Mouse (Mus musculus) kidney, embryonic 15.5 days (tissue): Measurements from ENCODE around the gene Stap2. TPM values are rescaled to one million over a fixed set of nuclear protein-coding genes. Genes with fewer than 3 reads are reported as not detected.

Source experiments
- ATAC-seq: fragments of 200-750 bp; cut with Nextera tagmentation; replicated peaks from 2 replicates; pipeline ENCODE4 v1.8.0; 2017; ENCODE audit warnings: moderate TSS enrichment; ENCODE audit not compliant: low FRiP score
- H3K27ac ChIP-seq: fragments of 300-500 bp; sonication (generic); 2 replicates; pipeline ENCODE4 v1.5.1; 2015; ENCODE audit warnings: mild to moderate bottlenecking, inconsistent platforms
- H3K27me3 ChIP-seq: fragments of 300-500 bp; sonication (generic); 2 replicates; pipeline ENCODE4 v1.6.1; 2015; ENCODE audit warnings: inconsistent platforms
- H3K36me3 ChIP-seq: fragments of 300-500 bp; sonication (generic); 2 replicates; pipeline ENCODE4 v1.6.1; 2015; ENCODE audit warnings: inconsistent platforms
- H3K4me1 ChIP-seq: fragments of 300-500 bp; sonication (generic); 2 replicates; pipeline ENCODE4 v1.6.1; 2015; ENCODE audit warnings: inconsistent platforms
- H3K4me2 ChIP-seq: fragments of 300-500 bp; sonication (generic); 2 replicates; pipeline ENCODE4 v1.6.1; 2015; ENCODE audit warnings: moderate library complexity, mild to moderate bottlenecking, inconsistent platforms
- H3K4me3 ChIP-seq: fragments of 300-500 bp; sonication (generic); replicated peaks from 2 replicates; pipeline ENCODE4 v1.5.1; 2015; ENCODE audit warnings: mild to moderate bottlenecking, inconsistent platforms
- H3K9ac ChIP-seq: fragments of 300-500 bp; sonication (generic); 2 replicates; pipeline ENCODE4 v1.6.1; 2015; ENCODE audit warnings: mild to moderate bottlenecking, inconsistent platforms
- H3K9me3 ChIP-seq: fragments of 300-500 bp; sonication (generic); replicated peaks from 2 replicates; pipeline ENCODE4 v1.6.1; 2016; ENCODE audit warnings: inconsistent platforms
- WGBS: fragments of 180-500 bp; shearing (Covaris S2); methylation state at CpG from one replicate; pipeline ENCODE4 v1.1.7; 2015; ENCODE audit warnings: mixed read lengths; 5-methylcytosine and 5-hydroxymethylcytosine counted together
- polyA plus RNA-seq: library from polyadenylated mRNA; unstranded; fragments of >200 nt; fragmentation: Nextera tagmentation; extraction: Ambion mirVana; gene quantifications from 2 replicates; pipeline ENCODE4 v1.2.1, GENCODE M21; 2015

The Stap2 gene
- polyA plus RNA-seq, 1 experiment from 2014 or later = 15.5 TPM

DNA sequence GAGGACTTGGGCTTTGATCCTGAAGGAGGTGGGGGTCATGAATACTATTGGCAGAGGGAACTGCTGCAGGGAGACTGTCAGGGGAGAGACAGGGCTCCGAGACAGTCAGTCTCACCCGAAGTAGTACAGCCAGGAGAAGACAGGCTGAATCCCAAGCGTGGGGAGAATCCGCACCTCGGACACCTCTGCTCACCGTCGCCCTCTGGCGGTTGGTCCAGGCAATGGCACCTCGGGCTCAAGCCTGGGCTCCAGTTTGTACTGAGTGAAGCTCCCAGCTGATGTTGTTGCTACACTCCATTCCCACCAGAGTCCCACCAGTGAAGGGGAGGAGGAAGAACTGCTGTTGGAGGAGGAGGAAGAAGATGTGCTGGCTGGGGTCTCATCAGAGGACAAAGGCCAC is 5.3 kb upstream of the Stap2 start:
- 8% methylated on average over 9 of the region's 9 CpGs for WGBS
- H3K4me3 ChIP-seq = peak overlapping the region; percentile 94
- 0 out of 2 replicates have a peak overlapping the region, but pooled peaks have one; percentile 10 for H3K27ac ChIP-seq
- no peaks in the 10 kb centered on the region for H3K9me3 ChIP-seq
- H3K4me1 ChIP-seq = peaks cover 34% of the 10 kb centered on the region
- H3K9ac ChIP-seq = 0 out of 2 replicates have a peak overlapping the region, but pooled peaks have one; percentile 92
- no peak for ATAC-seq
- H3K36me3 ChIP-seq = peaks cover 43% of the 10 kb centered on the region
- peak overlapping the region; percentile 97 for H3K4me2 ChIP-seq
- no peaks in the 10 kb centered on the region for H3K27me3 ChIP-seq

DNA sequence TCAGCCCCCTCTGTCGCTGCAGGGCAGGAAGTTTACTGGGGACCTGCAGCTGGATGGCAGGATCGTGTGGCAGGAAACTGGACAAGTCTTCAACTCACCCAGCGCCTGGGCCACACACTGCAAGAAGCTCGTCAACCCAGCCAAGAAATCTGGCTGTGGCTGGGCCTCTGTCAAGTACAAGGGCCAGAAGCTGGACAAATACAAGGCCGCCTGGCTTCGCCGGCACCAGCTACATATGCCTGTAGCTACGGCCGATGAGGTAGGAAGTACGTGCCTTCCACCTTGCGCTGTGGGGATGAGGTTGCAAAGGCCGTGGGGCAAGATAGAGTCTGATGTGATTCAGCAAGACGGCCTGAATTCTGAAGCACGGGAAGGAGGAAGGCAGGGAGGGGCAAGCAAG is 4.9 kb upstream of the Stap2 start:
- no peak for ATAC-seq
- Histone ChIP-seq H3K4me3 (peak overlapping the region; percentile 94), H3K9me3 (no peaks in the 10 kb centered on the region), H3K4me1 (peaks cover 37% of the 10 kb centered on the region), H3K27me3 (no peaks in the 10 kb centered on the region), H3K4me2 (peak overlapping the region; percentile 97), H3K36me3 (peaks cover 39% of the 10 kb centered on the region), H3K27ac (0 out of 2 replicates have a peak overlapping the region, but pooled peaks have one; percentile 10), H3K9ac (peak overlapping the region; percentile 92)
- WGBS = 65% methylated on average over 14 of the region's 14 CpGs

DNA sequence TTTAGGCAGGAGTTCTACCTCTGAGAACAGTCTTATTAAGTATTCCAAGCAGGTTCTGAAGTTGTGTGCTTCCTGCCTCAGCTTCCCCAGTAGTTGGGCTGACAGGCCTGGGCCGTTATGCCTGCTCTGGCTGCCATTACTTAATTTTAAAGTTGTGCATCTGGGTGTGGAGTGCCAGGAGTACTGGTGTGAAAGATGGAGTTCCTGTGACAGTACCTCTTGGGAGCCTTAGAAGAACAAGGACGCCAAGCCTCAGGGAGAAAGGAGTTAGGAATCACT is 4.5 kb upstream of the Stap2 start:
- Histone ChIP-seq H3K36me3 (peaks cover 35% of the 10 kb centered on the region), H3K9me3 (no peaks in the 10 kb centered on the region), H3K27me3 (no peaks in the 10 kb centered on the region), H3K4me2 (peak overlapping the region; percentile 97), H3K4me3 (peak overlapping the region; percentile 94), H3K4me1 (peaks cover 37% of the 10 kb centered on the region), H3K9ac (peak overlapping the region; percentile 92), H3K27ac (peak overlapping the region; percentile 97; the same call in 1 of the 2 replicates)
- WGBS = 39% methylated on average over 2 of the region's 2 CpGs
- ATAC-seq = no peak

DNA sequence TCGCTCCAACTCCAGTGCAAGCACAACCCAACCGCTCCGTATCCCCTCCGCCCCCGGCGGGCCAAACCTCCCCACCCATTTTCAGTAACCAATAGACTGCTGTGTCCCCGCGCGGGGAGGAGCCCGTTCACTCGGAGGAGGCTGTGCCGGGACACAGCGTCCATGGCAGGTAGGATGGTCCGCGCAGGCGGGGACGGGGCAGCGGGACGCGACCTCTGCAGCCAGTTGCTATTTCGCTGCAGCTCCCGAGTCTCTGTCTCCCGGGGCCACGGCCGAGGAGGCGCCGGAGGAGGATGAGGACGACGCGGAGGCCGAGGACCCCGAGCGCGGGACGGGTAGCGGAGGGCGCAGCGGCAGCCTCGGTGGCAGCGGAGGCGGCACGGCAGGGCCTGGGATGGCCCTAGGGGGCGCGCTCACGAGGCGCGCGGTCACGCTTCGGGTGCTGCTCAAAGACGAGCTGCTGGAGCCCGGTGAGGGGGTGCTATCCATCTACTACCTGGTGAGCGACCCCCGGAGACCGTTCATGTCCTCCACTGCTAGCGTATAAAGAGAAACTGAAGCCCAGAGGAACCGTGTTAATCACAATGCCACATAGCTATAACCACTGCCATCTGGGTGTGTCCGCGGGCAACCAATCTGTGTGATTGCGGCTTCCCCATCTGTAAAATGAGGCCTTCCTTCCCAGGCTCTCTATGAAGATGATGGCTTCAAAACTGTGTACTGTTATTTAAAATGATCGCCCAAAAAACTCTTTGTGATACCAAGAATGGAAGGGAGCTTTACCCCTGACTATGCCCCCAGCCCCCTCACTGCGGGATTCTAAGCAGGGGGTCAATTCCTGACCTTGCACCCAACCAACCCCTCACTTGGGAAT is 3.9 kb upstream of the Stap2 start:
- peak overlapping the region; percentile 97 for H3K4me2 ChIP-seq
- no peaks in the 10 kb centered on the region for H3K9me3 ChIP-seq
- peak overlapping the region; percentile 97 for H3K27ac ChIP-seq
- H3K36me3 ChIP-seq = peaks cover 31% of the 10 kb centered on the region
- peaks cover 37% of the 10 kb centered on the region for H3K4me1 ChIP-seq
- H3K9ac ChIP-seq = peak overlapping the region; percentile 92
- H3K4me3 ChIP-seq = peak overlapping the region; percentile 94
- WGBS = under 1% methylated on average over 61 of the region's 62 CpGs
- peak; percentile 93 for ATAC-seq
- no peaks in the 10 kb centered on the region for H3K27me3 ChIP-seq

DNA sequence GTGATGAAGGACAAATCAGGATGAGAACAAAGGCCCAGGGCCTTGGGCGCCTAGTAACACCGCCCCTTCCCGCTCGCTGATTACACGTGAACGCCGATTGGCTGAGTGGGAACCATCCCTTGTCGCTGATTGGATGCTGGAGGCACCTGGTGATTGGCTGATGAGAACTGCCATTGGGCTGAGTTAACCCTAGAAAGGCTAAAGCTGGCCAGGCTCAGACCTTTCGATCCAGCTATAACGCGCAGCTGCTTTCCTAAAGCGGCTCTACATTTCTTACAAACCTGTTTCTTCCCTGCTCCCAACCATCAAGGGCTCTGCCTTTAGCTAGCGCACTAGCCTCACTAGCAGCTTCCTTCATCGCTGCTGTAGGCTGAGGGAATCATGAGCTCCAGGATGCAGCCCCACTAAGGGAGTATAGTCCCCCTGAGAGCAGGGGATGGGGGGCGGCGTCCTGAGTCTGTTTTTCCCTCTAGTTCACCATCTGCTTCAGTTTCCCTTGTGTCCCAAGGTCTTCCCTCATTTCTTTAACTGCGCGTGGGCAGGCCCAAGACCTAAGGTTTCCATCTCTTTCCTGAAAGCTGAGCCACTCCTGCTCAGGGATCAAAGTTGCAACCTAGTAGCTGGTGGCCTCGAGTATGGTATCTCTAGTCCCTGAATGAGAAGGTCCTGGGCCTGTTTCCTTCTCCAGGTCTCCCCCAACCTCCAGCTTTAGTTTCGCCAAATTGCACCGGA is 3.1 kb upstream of the Stap2 start:
- Histone ChIP-seq H3K9ac (peak overlapping the region; percentile 92), H3K27me3 (no peaks in the 10 kb centered on the region), H3K36me3 (peaks cover 23% of the 10 kb centered on the region), H3K27ac (peak overlapping the region; percentile 97), H3K4me1 (peaks cover 37% of the 10 kb centered on the region), H3K4me2 (peak overlapping the region; percentile 97), H3K4me3 (peak overlapping the region; percentile 94), H3K9me3 (no peaks in the 10 kb centered on the region)
- under 1% methylated on average over 21 of the region's 21 CpGs for WGBS
- ATAC-seq = peak; percentile 93

DNA sequence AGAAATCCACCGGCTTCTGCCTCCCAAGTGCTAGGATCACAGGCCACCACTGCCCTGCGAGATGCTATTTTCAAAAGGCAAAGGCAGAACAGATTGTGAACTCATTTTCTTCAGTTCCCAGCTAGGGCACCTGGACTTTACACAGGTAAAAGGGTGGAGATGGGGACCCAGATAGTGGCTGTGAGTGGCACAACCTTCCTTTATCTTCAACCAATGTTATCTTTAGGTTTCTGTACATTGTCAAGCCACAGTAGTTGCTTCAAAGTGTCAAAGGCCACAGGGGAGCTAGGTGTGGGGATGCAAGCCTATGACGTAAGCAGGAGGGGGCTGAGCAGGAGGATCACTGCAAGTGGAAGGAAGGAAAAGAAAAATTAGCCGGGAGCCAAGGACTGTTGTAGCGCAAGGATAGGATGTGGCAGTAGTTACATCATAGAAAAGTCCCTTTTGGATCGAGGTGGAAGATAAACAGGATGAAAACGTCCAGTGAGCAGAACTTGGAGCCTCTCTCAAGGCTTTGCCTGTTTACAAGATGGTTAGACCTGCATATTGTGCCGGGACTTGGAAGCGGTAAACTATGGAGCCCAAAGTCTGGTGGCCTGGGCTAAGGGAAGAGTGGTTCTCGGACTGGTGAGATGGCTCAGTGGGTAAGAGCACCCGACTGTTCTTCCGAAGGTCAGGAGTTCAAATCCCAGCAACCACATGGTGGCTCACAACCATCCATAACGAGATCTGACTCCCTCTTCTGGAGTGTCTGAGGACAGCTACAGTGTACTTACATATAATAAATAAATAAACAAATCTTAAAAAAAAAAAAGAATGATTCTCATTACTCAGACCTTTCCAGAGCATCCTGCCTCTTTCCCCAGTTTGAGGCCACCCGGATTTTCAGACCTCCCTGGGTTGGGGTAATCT is 2.3 kb upstream of the Stap2 start:
- peak overlapping the region; percentile 97 for H3K27ac ChIP-seq
- 26% methylated on average over 14 of the region's 14 CpGs for WGBS
- no peaks in the 10 kb centered on the region for H3K9me3 ChIP-seq
- H3K36me3 ChIP-seq = peaks cover 16% of the 10 kb centered on the region
- ATAC-seq = peak; percentile 5; the same call in 1 of the 2 replicates
- H3K4me2 ChIP-seq = peak overlapping the region; percentile 97
- H3K4me3 ChIP-seq = peak overlapping the region; percentile 94
- H3K4me1 ChIP-seq = peaks cover 37% of the 10 kb centered on the region
- 0 out of 2 replicates have a peak overlapping the region, but pooled peaks have one; percentile 29 for H3K9ac ChIP-seq
- H3K27me3 ChIP-seq = no peaks in the 10 kb centered on the region

DNA sequence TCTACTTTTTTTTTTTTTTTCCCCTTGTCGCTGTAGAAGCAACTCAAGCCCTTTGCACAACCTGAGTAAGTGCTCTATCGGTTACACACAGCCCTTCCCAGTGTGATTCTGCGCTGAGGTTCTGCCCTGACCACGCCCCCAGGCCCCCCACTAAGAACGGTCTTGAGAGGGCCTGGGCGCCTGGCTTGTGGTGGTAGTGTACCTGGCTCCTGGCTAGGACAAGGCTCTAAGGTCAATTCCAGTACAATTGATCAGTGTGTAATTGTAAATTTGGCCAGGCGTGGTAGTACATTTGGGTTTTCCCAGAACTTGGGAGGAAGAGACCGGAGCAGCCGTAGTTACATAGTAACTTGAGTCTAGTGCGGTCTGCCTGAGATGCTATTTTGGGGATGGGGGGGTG is 1.6 kb upstream of the Stap2 start:
- Histone ChIP-seq H3K36me3 (peaks cover 9% of the 10 kb centered on the region), H3K27me3 (no peaks in the 10 kb centered on the region), H3K27ac (peak overlapping the region; percentile 97), H3K4me2 (peak overlapping the region; percentile 31), H3K9me3 (no peaks in the 10 kb centered on the region), H3K4me1 (peaks cover 37% of the 10 kb centered on the region), H3K9ac (no peak overlapping the region), H3K4me3 (no peak overlapping the region)
- ATAC-seq = no peak
- WGBS = 45% methylated on average over 10 of the region's 10 CpGs

DNA sequence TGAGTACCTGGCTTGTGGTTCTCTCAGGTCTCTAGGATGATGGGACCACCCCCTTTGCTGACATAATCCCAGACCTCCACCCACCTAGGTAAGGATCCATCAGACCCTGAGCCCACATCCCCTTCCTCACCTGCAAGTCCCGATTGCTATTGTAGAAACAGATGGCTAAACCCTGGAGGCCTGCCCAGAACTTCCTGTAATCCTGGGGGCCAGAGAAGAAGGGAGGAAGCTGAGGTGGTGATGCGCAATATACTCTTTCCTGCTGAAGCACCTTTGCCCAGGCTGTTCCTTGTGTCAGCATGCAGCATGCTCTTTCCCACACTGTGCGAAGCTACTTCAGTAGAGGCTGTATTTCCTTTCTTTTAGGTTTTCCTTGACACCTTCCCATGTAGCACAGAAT is 2.4 kb downstream of the Stap2 start:
- H3K27ac ChIP-seq = no peak overlapping the region
- no peak overlapping the region for H3K9ac ChIP-seq
- ATAC-seq = no peak
- no peaks in the 10 kb centered on the region for H3K36me3 ChIP-seq
- no peak overlapping the region for H3K4me2 ChIP-seq
- H3K27me3 ChIP-seq = peaks cover 14% of the 10 kb centered on the region
- H3K4me3 ChIP-seq = no peak overlapping the region
- 80% methylated on average over 3 of the region's 3 CpGs for WGBS
- H3K9me3 ChIP-seq = no peaks in the 10 kb centered on the region
- peaks cover 23% of the 10 kb centered on the region for H3K4me1 ChIP-seq

DNA sequence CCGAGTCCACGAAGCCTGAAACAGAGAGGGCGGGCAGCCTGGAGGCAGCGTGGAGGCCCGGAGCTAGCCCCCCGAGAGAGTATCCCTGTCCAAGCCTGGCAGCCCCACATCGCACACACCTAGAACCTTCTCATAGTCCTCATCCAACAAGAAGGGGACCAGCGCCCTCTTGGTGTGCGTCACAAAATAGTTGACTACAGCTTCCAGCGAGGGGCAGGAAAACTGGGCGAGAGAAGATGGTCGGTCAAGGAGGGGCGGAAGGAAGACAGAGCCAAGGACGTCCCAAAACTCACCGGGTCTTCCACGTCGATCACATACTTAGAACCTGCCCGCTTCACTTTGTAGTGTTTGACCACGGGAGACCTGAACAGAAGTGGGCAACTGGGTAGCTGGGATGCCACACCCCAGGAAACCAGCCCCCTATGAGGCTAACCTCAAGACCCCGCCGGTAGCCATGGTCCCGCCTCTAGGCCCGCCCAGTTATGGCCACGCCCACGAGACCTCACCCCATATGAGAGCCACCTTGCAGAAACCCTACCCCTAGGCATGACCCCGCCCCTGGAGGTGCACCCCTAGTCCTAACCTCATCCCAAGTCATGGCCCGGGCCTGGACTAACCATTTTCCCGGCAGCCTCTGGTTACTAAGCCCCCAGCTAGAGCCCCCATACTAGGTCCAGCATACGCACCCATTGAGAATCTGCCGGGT is 5.4 kb downstream of the Stap2 start:
- peak overlapping the region; percentile 52 for H3K4me2 ChIP-seq
- peak; percentile 44 for ATAC-seq
- peaks cover 14% of the 10 kb centered on the region for H3K27me3 ChIP-seq
- 0 out of 2 replicates have a peak overlapping the region, but pooled peaks have one; percentile 23 for H3K9ac ChIP-seq
- H3K4me1 ChIP-seq = peaks cover 12% of the 10 kb centered on the region; the same call in 1 of the 2 replicates
- WGBS = 10% methylated on average over 30 of the region's 30 CpGs
- no peaks in the 10 kb centered on the region for H3K9me3 ChIP-seq
- no peaks in the 10 kb centered on the region for H3K36me3 ChIP-seq
- H3K4me3 ChIP-seq = peak overlapping the region; percentile 20
- H3K27ac ChIP-seq = no peak overlapping the region

DNA sequence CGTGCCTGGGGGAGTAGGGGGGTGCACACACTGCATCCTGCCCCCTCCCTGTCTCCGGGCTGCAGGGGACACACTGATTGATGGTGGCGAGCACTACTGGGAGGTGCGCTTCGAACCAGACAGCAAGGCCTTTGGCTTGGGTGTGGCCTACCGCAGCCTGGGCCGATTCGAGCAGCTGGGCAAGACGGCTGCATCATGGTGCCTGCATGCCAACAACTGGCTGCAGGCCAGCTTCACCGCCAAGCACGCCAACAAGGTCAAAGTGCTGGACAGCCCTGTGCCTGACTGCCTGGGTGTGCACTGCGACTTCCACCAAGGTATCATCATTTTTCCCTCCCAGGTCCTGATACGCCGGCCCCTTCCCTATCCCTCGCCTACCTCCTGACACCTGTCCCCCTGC is 9.4 kb downstream of the Stap2 start:
- Histone ChIP-seq H3K4me3 (no peak overlapping the region), H3K4me2 (no peak overlapping the region), H3K9ac (no peak overlapping the region), H3K36me3 (no peaks in the 10 kb centered on the region), H3K27ac (no peak overlapping the region), H3K4me1 (peaks cover 12% of the 10 kb centered on the region; the same call in 1 of the 2 replicates), H3K9me3 (no peaks in the 10 kb centered on the region), H3K27me3 (peaks cover 14% of the 10 kb centered on the region)
- ATAC-seq = no peak
- 85% methylated on average over 15 of the region's 15 CpGs for WGBS
